Mouse (Mus musculus) erythroblast, embryonic 14.5 days (primary cell): ENCODE results near the gene Cmpk2.

Experiments used
- GATA1 ChIP-seq: IDR thresholded peaks from 2 replicates; pipeline ENCODE4 v1.6.1; 2012; ENCODE audit warnings: low read length, inconsistent platforms, mixed read lengths
- TAL1 ChIP-seq: IDR thresholded peaks from 3 replicates; pipeline ENCODE4 v1.6.1; 2012; ENCODE audit warnings: low read length, inconsistent platforms, mixed read lengths

GRCm38 (mm10) chr12:26471376-26471775 lies 2.4 kb downstream of the Cmpk2 start:
- TF ChIP-seq GATA1: no peak
- no peak for TF ChIP-seq TAL1
